Mouse (Mus musculus) embryo, embryonic 11 days (tissue): ENCODE results near the gene Kctd13.

ENCODE experiments used
- DNase-seq: peaks from one replicate; pipeline ENCODE4 v3.0.0-alpha.2; 2015

Kctd13 gene

DNA sequence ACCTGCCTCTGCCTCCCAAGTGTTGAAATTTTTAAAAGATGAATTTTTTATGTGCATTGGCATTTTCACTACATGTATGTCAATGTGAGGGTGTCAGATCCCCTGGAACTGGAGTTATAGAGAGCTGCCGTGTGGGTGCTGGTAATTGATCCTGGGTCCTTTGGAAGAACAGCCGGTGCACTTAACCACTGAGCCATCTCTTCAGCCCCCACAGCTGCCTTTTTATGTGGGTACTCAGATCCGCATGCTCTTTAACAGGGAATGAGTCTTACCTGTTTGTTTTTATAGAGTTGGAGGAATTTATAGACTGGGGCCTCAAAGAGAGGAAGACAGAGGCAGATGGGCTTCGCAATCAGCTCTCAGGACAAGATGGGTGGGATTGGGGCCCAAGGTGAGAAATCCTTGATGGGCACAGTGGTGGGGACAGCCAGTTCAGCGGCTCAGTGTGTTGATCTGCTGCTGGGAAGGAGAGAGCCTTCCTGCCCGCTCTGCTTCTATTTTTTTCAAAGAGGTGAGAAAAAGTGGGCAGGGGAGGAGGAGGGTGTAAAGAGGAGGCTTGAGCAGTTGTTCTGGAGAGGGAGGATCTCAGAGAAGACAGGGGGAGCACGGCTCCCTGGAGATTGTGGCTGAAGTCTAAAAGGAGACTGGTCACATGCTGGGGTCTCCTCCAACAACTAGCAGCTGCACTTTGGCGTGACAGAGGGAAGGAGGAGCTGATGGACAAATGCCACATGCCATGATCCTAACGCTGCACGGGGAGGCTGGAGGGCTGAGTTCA lies 56.2 kb downstream of the Kctd13 start:
- no peak for DNase-seq

DNA sequence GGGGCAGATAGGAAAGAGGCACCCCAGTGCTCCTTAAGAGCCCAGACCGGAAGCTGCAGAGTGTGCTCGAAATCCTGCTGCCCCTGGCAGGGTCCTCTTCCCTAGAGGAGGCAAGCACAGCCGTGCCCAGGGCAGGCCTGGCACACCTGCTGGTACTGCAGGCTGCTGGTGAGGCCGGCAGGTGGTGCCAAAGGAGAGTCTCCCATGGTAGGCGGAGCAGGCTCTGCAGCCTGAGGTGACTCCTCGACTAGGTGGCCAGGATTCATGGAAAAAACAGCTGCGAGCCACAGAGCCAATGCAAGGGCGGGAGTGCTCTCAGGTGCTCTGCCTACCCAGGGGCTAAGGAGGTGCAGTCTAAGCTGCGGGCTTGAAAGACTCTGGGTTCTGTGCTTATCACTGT lies 57.6 kb downstream of the Kctd13 start:
- DNase-seq = peak; percentile 27

DNA sequence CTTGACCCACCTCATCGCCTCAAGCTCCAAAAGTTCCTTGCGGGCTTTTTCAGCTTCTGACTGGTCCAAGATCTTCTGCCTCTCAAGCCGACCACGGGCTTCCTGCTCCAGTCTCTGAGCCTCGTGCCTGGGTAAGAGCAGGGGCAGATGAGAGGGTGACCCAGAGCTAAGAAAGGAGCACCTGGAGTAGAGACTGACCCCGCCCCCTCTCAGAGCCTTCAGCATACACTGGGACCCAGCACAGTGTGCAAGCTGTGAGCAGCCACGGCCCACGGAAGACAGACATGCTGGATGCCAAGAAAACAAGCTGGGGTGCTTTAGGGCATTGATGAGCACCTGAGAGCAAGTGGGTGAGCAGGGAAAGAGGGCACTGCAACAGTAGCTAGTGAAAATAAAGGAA lies 60.1 kb downstream of the Kctd13 start:
- DNase-seq = no peak
